Mouse (Mus musculus) megakaryocyte-erythroid progenitor cell, adult 5 weeks (primary cell): ENCODE measurements around the gene Gm7978. TPM values are rescaled to one million over a fixed set of nuclear protein-coding genes. Genes with fewer than 3 reads are reported as not detected.

Source experiments
- polyA plus RNA-seq: library from polyadenylated mRNA; stranded (reverse); fragments of >175 nt; gene quantifications from 2 replicates; pipeline ENCODE4 v1.2.3, GENCODE M21; 2012

Gene Gm7978
- not detected in 2 replicates for polyA plus RNA-seq

DNA sequence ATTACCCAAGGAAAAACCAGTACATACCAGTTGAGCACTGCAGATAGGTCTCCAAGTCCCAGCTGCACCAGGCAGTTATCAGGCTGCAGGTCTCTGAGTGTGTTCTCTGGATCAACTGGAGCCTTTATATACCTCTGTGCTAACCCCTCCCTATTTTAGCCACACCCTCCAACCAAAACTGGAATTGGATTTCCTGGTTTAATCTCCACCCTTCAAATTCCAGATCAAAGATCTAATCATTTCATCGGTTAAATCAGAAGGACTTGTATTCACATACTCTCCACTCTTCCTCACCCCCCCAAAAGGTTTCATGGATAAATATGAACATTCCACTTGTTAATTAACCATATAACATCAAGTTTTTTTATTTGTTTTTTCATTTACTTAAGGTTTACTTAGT lies at the start of gene Gm7978:
TSS of gene Gm7978 (minus strand) at position 101 of the 400 bp plus-strand sequence.

DNA sequence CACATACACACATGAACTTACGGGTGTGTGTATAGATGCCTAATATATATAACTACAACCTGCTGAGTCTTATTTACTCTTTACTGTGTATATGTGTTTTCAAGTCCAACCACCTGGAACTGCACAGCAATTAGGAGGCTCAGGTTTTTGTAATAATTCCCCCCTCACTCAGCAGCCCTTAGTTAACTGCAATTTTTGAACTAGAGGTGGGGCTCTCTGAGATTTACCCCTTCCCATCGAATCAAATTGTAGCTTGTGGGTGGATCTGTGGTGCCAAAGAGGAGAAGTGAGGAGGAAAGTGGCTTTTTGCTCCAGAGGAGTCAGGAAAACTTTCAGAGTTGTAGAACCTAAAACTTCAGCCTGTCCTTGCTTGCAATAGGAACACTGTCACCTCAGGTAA lies 39.7 kb upstream of the Gm7978 start, which contains the start of gene E330014E10Rik:
TSS of gene E330014E10Rik (plus strand) at position 301 of the 400 bp plus-strand sequence.

DNA sequence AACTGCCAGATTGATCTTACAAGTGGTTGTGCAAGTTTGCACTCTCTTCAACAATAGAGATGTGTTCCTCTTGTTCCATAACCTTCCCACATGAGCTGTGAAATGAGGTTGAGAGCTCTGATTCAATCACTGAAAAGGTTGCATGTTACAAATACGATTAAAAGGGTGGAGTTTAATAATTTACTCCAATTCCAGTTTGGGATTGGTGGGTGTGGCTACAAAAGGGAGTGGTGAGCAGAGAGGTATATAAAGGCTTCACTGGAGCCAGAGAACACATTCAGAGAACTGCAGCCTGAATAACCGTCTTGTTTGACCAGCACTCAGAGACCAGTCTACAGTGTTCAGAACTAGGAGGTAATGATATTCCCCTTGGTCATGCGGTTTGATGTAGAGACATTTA lies 5.7 kb upstream of the Gm7978 start, which contains the start of gene Gm7982:
TSS of gene Gm7982 (plus strand) at position 301 of the 400 bp plus-strand sequence.

Other genes with a start within 250 kb of the Gm7978 start
- gene Gm3286, start 225.4 kb downstream of the Gm7978 start, polyA plus RNA-seq, result not detected in 2 replicates
- not detected in 2 replicates for gene Gm7971, start 141.3 kb downstream of the Gm7978 start, polyA plus RNA-seq
- gene Gm7982, start 5.8 kb upstream of the Gm7978 start, polyA plus RNA-seq, result not detected in 2 replicates
- not detected in 2 replicates for gene E330014E10Rik, start 39.8 kb upstream of the Gm7978 start, polyA plus RNA-seq
- not detected in 2 replicates for gene Cxcl13, start 220.8 kb upstream of the Gm7978 start, polyA plus RNA-seq